Mouse (Mus musculus): ENCODE results near the gene C1qtnf7. TPM values are rescaled to one million over a fixed set of nuclear protein-coding genes. Genes with fewer than 3 reads are reported as not detected.

Gene C1qtnf7
- total and polyA plus RNA-seq, 3 experiments: not detected

- no peak overlapping the region for H3K4me3 ChIP-seq (ENCODE audit: control insufficient read depth in 1 of 2, insufficient read depth in 1 of 2, low read depth in 2 of 2, low read length in 2 of 2)
- H3K27ac ChIP-seq (ENCODE audit: control insufficient read depth, low read depth, low read length): no peak overlapping the region
- no peak overlapping the region for H3K9ac ChIP-seq (ENCODE audit: control insufficient read depth, low read depth, low read length, poor library complexity, severe bottlenecking)
- no peak for TF ChIP-seq ETS1 (IDR thresholded peaks at IDR 0.05; ENCODE audit: low read depth, low read length)
- no peak for TF ChIP-seq USF2 (IDR thresholded peaks at IDR 0.05; ENCODE audit: borderline replicate concordance in 1 of 2, insufficient read depth in 1 of 2, low read depth in 1 of 2, low read length in 2 of 2)
- no peak for TF ChIP-seq MYC (IDR thresholded peaks at IDR 0.05; ENCODE audit: low read depth, low read length)
- no peak for TF ChIP-seq GABPA (IDR thresholded peaks at IDR 0.05; ENCODE audit: low read depth, low read length)
- TF ChIP-seq CHD2 (IDR thresholded peaks at IDR 0.05; ENCODE audit: low read length): no peak
- TF ChIP-seq ZMIZ1 (IDR thresholded peaks at IDR 0.05; ENCODE audit: low read depth, low read length): no peak
- TF ChIP-seq RCOR1 (IDR thresholded peaks at IDR 0.05; ENCODE audit: low read depth, low read length): no peak
- no peak for TF ChIP-seq TAL1 (IDR thresholded peaks at IDR 0.05; ENCODE audit: low read length)
- no peak for TF ChIP-seq SIN3A (IDR thresholded peaks at IDR 0.05; ENCODE audit: low read length)
- TF ChIP-seq BHLHE40 (IDR thresholded peaks at IDR 0.05; ENCODE audit: borderline replicate concordance, low read depth, low read length): no peak
- no peak for TF ChIP-seq ZNF384 (IDR thresholded peaks at IDR 0.05; ENCODE audit: low read depth, low read length)
- TF ChIP-seq GATA1 (IDR thresholded peaks at IDR 0.05; ENCODE audit: low read depth, low read length): no peak
- no peaks in the 10 kb centered on the region for H3K9me3 ChIP-seq (replicated peaks; ENCODE audit: insufficient read depth, low read length)
- H3K79me2 ChIP-seq (ENCODE audit: control insufficient read depth, insufficient read depth, low read length, poor library complexity): no peaks in the 10 kb centered on the region
- DNase-seq (ENCODE audit: low read depth, low spot score): no peak
- no peaks in the 10 kb centered on the region for H3K36me3 ChIP-seq (ENCODE audit: control insufficient read depth in 1 of 2, insufficient read depth in 2 of 2, low read length in 2 of 2)
- no peaks in the 10 kb centered on the region for H3K27me3 ChIP-seq (ENCODE audit: control insufficient read depth in 1 of 2, insufficient read depth in 2 of 2, low read length in 2 of 2)
- no peaks in the 10 kb centered on the region for H3K4me1 ChIP-seq (ENCODE audit: control insufficient read depth in 1 of 2, insufficient read depth in 2 of 2, low read length in 2 of 2)
These were observed 6.4 kb upstream of the C1qtnf7 start for GRCm38 (mm10) chr5:43508892-43509291.

GRCm38 (mm10) chr5:43511126-43511525, 4.2 kb upstream of the C1qtnf7 start:
- H3K27ac ChIP-seq (ENCODE audit: control insufficient read depth, low read depth, low read length): no peak overlapping the region
- DNase-seq (ENCODE audit: low read depth, low spot score): no peak
- H3K27me3 ChIP-seq (ENCODE audit: control insufficient read depth in 1 of 2, insufficient read depth in 2 of 2, low read length in 2 of 2): no peaks in the 10 kb centered on the region
- no peak for TF ChIP-seq POLR2AphosphoS2 (IDR thresholded peaks at IDR 0.05; ENCODE audit: low read length)
- no peak for TF ChIP-seq GABPA (IDR thresholded peaks at IDR 0.05; ENCODE audit: low read depth, low read length)
- no peak for TF ChIP-seq TBP (IDR thresholded peaks at IDR 0.05; ENCODE audit: low read depth, low read length)
- no peak for TF ChIP-seq MAZ (IDR thresholded peaks at IDR 0.05; ENCODE audit: low read depth, low read length)
- H3K4me3 ChIP-seq (ENCODE audit: control insufficient read depth in 1 of 2, insufficient read depth in 1 of 2, low read depth in 2 of 2, low read length in 2 of 2): no peak overlapping the region
- H3K9ac ChIP-seq (ENCODE audit: control insufficient read depth, low read depth, low read length, poor library complexity, severe bottlenecking): no peak overlapping the region
- H3K36me3 ChIP-seq (ENCODE audit: control insufficient read depth in 1 of 2, insufficient read depth in 2 of 2, low read length in 2 of 2): no peaks in the 10 kb centered on the region
- no peaks in the 10 kb centered on the region for H3K4me1 ChIP-seq (ENCODE audit: control insufficient read depth in 1 of 2, insufficient read depth in 2 of 2, low read length in 2 of 2)
- H3K79me2 ChIP-seq (ENCODE audit: control insufficient read depth, insufficient read depth, low read length, poor library complexity): no peaks in the 10 kb centered on the region
- no peaks in the 10 kb centered on the region for H3K9me3 ChIP-seq (replicated peaks; ENCODE audit: insufficient read depth, low read length)

- Histone ChIP-seq H3K27me3 (ENCODE audit: control insufficient read depth in 1 of 2, insufficient read depth in 2 of 2, low read length in 2 of 2) (no peaks in the 10 kb centered on the region), H3K4me3 (ENCODE audit: control insufficient read depth in 1 of 2, insufficient read depth in 1 of 2, low read depth in 2 of 2, low read length in 2 of 2) (no peak overlapping the region), H3K36me3 (ENCODE audit: control insufficient read depth in 1 of 2, insufficient read depth in 2 of 2, low read length in 2 of 2) (no peaks in the 10 kb centered on the region), H3K4me1 (ENCODE audit: control insufficient read depth in 1 of 2, insufficient read depth in 2 of 2, low read length in 2 of 2) (no peaks in the 10 kb centered on the region), H3K9me3 (replicated peaks; ENCODE audit: insufficient read depth, low read length) (no peaks in the 10 kb centered on the region), H3K9ac (ENCODE audit: control insufficient read depth, low read depth, low read length, poor library complexity, severe bottlenecking) (no peak overlapping the region), H3K27ac (ENCODE audit: control insufficient read depth, low read depth, low read length) (no peak overlapping the region), H3K79me2 (ENCODE audit: control insufficient read depth, insufficient read depth, low read length, poor library complexity) (no peaks in the 10 kb centered on the region)
- DNase-seq (ENCODE audit: low read depth, low spot score): no peak
- TF ChIP-seq MEF2A (IDR thresholded peaks at IDR 0.05; ENCODE audit: extremely low read depth, insufficient replicate concordance, low read depth, low read length, poor library complexity, severe bottlenecking) (no peak), MAFK (IDR thresholded peaks at IDR 0.05; ENCODE audit: borderline replicate concordance, low read depth, low read length) (no peak), POLR2AphosphoS5 (IDR thresholded peaks at IDR 0.05; ENCODE audit: borderline replicate concordance, low read depth, low read length) (no peak), TBP (IDR thresholded peaks at IDR 0.05; ENCODE audit: low read depth, low read length) (no peak)
These were observed 1.2 kb downstream of the C1qtnf7 start for GRCm38 (mm10) chr5:43516491-43516890.

Data from MEL (cell line).